Mouse (Mus musculus): ENCODE results near the gene Tnfrsf13c.
"Not testable (repeated sequence)": the region's sequence is repeated elsewhere in the genome, so short reads cannot be mapped to it uniquely, and the experiment has no call there.

Tnfrsf13c gene

DNA sequence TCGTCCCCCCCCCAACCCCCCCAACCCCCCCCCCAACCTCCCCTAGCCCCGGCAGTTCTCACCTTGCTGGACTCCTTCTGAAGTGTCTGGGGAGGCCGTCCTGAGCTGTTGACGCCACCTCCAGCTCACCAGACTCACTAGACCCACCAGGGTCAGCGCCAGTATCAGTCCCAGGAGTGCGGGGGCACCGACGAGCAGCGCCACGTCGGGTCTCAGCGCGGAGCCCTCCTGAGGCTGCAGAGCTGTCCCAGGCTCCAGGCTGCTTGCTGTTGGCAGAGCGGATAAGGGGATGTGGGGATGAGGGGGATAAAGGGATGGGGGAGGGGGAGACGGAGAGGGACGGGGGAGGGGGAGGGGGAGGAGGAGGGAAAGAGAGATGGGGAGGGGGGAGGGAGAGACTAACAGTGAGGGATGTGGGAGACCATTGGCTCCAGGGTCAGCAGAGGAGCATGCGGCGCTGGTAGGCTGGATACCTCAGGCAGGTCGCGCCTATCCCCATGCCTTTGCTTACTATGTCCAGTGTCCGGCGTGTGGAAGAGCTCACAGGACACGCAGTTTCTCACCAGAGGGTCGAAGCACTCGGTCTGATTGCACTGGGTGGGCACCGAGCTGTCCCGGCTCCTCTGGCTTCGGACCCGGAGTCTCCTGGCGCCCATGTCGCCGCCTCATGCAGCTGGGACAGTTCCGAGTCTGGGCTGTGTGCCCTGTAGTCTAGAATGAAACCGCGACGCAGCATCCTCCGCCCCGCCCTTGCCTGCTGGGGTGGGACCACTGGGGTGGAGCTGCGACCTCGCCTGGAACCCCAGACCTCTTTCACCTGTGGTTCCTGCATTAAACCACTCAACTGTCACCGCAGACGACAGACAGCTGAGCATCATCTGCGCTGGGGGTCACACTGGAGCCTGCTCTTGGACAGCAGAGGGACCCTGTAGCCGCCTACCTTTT lies at the start of gene Tnfrsf13c:
Gene Tnfrsf13c (minus strand): TSS at position 713 of the 945 bp plus-strand sequence.
- DNase-seq, result no peak

DNA sequence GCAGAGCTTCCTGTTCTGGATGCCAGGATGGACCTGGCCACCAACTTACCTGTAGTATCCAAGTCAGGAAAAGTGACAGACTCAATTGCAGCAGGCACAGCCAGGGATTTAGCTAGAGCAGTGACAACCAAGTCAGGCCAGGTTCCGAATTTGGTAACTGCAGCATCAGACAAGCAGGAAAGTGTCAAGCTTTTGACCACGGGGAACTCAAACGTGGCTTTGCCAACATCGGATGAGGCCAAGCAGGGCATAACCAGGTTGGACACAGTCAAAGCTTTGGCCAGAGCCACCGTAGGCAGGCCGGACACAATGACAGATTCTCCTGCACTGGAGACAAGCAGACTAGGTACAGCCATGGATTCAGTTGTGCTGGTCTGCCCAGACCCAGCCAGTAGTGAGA lies 48.1 kb upstream of the Tnfrsf13c start:
- DNase-seq, result no peak

DNA sequence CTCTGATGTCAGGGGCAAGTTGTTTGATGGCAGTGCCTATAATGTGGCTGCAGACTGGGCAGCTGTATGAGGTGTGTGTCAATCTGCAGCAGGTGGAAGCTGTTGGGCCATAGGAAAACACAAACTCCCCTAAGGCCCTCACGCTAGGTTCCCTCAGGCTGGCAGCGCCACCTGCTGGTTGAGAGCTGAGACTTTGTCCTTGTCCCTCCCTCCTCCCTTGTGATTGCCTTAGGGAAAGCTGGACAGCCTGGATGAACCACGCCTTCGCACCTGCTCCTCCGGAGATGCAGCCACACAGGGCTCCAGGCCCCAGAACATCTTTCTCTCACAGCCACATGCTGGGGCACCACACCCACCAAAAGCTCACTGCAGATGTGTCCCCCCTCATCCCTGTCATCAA lies 47.0 kb upstream of the Tnfrsf13c start:
- DNase-seq, result peak; percentile 71

DNA sequence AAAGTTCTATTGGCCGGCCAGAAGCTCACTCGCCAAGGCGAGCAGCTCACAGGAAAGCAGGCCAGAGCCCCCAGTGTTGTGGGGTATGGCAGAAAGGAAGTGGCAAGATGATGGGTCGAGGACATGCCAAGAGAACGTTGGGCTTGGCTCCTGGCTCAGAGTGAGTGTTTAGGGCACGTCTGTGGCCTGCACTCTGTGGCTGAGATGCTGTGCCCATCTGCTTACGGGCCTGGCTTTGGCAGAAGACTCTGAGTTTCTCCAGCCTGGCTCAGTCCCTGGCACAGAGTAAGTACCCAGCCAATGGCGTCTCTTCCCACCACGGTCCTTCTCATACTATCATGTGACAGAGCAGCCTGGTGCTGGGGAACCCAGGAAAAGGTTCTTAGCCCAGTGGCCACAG lies 44.6 kb upstream of the Tnfrsf13c start:
- no peak for DNase-seq

DNA sequence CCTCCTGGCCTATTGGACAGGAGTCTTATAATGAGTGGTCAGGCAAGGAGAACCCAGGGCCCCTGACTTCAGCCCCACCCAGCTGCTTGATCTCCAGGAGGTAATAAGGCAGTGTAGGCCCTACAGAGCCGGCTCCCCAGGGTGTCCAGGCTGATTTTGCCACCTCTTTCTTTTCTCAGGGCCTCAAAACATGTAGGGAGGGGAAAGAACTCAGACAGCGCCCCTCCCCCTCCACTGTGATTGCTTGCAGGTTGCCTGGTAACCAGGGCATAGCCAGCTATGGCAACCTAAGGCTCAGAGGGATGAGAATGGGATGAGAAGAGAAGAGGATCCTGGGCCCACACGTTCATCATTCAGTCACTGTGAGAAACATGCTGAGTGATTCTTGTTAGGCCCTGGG lies 44.0 kb upstream of the Tnfrsf13c start:
- DNase-seq, result no peak

DNA sequence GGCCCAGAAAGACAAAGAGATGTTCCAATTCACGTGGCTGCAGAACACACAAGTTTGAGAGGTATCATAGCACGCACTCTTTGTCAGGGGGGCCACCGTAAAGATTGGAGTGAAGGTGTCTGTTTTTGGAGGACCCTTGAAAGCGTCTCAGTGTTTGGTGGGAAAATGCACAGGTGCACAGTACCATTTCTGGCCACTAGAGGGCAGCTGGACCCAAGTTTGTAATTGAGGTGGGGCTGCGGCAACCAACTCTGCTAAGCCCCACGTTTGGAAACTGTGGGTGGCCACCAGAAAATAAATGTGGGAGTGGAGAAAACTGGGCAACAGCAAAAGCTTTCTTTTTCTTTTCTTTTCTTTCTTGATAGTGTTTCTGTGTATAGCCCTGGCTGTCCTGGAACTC lies 42.2 kb upstream of the Tnfrsf13c start:
- peak; percentile 59 for DNase-seq

DNA sequence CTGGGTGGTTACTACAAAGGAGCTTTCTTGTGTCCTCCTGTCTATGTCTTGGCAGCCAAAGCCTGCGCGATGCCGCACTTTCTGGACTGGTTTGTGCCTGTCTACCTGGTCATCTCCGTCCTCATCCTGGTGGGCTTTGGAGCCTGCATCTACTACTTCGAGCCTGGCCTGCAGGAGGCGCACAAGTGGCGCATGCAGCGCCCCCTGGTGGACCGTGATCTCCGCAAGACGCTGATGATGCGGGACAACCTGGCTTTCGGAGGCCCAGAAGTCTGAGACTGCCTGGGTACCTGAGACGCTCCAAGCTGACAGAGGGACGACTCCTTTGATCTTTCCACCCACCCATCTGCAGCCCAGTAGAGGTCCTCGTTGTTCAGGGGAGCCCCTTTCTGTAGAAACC lies 35.3 kb upstream of the Tnfrsf13c start:
- peak; percentile 65 for DNase-seq

DNA sequence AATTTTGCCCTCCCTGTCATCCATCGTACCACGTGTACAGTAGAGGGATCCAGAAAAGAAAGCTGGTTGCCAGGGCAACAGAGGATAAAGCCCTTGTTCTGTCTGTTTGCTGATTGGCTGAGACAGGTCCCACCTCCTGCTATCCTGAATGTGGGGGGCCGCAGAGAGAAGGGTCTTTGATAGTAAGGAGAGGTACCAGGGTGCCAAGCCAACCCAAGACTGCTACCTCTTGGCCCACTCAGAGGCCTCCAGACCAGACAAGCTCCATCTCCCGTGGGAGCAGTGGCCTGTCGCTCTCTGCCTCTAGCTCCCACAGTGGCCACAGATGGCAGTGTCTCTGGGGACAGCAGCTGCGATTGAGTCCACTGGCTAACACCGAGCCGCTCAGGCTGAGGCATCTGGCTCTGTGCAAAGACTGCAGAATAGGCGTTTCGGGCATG lies 31.8 kb upstream of the Tnfrsf13c start:
- peak; percentile 92 for DNase-seq

DNA sequence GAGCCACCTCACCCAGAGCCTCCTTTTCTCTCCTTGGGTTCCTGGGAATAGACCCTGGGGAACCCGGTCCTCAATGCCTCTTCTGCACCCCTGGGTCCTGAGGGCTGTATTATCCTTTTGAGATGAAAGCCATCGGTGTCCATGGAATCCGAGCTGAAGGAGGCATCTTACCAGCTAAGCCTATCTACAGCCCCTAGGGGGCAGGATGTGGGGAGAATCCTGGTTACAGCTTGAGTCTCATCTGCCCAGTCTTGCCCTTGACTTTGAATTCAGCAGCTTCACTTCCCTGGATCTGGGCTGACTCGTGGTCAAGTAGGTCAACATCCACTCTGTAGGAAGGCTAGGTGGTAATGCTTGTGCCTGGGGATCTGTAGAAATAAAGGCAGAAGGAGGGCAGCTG lies 31.1 kb upstream of the Tnfrsf13c start:
- peak; percentile 39 for DNase-seq

DNA sequence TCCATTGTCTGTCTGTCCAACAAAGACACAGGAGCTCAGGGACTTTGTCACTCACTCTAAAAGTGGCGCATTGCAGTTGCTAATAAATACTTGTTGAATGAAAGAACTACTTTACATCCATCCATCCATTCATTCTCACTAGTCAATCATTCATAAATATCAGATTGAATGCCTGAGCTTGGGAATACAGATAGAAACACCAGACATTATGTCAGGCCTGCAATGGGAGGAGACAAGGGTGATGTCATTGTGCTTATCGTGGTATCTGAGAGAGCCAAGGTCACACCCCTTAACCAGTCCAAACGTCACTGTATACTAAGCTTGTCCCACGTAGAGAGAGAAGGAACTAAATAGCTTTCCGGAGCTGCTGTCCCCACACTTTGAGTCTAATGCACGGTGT lies 27.9 kb upstream of the Tnfrsf13c start, which contains the start of gene 1500009C09Rik:
Gene 1500009C09Rik (plus strand): TSS at position 301 of the 400 bp plus-strand sequence.
- no peak for DNase-seq

DNA sequence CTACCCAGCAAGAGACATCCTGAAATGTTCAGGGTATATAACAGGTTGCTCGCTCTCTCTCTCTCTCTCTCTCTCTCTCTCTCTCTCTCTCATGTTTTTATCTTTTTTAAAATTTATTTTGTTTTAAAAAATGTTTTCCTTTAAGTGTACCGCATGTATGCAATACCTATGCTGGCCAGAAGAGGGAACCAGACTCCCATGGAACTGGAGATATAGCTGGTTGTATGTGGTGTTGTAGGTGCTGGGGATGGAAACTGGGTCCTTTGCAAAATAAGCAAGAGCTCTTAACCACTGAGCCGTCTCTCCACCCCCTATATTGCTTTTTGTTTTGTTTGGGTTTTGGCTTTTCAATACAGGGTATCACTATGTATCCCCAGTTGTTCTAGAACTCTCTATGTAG lies 27.4 kb upstream of the Tnfrsf13c start:
- DNase-seq, result no peak

DNA sequence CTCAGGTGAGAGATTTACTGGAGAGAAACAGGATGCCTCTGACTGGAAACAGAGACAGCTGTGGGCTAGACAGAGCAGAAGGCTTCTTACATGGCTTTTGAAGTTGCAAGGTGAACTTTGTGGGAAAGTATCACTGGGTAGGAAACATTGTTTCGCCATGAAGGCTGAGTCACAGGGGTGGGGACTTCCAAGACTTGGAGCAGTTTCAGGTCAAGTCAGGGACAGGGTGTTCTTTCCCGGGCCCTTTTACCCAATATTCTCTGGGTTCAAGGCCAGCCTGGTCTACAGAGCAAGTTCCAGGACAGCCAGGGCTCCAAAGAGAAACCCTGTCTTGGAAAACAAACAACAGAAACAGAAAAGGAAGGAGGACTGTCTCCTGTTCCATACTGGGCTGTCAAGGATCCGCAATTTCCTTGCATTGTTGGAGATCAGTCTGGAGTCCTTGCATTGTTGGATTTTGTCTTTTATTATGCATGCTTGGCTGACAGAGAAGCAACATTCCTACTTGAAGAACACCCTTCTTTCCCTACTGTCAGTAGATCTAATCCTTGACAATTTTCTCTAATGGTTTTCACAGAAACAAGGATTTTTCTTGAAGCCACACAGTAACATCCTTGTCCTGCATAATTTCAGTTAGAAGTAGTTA lies 23.1 kb upstream of the Tnfrsf13c start:
- no peak for DNase-seq

DNA sequence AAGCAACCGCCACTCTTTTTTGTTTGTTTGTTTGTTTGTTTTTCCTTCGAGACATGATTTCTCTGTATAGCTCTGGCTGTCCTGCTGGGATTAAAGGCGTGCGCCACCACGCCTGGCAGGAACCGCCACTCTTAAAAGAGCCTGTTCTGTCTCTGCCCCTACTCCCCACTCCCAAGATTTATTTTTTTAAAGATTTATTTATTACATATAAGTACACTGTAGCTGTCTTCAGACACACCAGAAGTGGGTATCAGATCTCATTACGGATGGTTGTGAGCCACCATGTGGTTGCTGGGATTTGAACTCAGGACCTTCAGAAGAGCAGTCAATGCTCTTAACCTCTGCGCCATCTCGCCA lies 20.6 kb upstream of the Tnfrsf13c start:
- not testable (repeated sequence) for DNase-seq

DNA sequence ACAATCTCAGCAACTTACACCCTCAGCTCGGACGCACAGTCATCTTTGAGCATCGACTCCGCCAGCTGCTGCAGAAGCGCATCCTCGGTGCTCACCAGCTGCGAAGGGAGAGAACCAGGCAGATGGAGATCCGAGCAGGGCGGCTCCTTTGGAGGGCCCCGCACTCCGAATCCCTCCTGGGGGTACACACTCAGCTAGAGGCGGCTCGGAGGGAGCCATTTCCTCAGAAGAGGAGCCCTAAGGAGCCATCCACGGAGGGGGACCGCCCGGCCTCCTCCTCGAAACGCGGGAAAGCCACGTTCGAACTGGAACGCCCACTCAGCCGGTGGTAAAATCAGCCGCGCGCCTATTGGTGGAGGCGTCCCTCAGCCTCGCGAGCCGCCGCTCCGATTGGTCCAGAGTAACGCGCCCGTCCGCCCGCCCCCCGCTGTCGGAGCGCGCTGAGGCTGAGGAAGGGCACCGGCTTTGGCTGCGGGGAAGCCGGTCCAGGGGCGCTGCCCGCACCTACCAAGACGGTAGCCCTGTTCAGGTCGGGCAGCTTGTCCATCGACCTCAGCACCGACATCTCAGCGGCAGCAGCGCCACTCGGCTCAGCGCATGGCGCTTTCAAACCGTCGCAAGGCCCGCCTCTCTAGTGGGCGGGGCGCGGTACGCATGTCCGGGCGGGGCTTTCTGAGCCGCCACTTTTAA lies 20.1 kb upstream of the Tnfrsf13c start, which contains the start of gene Cenpm:
Gene Cenpm (minus strand): TSS at position 634 of the 690 bp plus-strand sequence.
- peak; percentile 94 for DNase-seq

DNA sequence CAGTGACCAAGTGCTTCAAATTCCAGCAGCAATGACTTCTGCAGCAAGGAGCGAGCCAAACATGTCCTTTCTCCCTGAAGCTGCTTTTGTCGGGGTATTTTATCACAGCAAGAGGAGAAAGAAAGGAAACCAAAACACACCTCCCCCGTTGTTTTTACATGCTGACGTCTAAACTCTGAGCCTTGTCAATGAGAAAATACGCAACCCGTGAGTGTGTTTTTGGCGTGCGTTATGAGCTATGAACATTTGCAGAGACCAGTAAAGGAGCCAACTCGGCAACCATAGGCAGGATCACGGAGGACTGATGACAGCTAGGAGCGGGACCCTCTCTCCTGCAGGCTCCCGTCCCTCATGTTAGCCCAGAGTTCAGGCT lies 19.6 kb upstream of the Tnfrsf13c start:
- DNase-seq, result no peak

DNA sequence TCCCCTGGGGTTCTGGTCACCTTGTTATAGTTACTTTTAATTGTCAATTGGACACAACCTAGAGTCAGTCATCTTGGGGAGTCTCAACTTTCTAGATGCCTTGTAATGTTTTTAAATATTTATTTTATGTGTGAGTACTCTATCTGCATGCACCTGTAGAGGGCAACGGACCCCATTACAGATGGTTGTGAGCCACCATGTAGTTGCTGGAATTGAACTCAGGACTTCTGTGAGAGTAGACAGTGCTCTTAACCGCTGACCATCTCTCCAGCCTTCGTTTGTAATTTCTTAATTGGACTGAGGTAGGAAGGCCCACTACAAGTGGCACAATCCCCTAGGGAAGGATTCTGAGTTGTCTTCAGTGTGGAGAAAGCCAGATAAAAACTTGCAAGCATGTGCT lies 19.1 kb upstream of the Tnfrsf13c start:
- DNase-seq, result no peak

DNA sequence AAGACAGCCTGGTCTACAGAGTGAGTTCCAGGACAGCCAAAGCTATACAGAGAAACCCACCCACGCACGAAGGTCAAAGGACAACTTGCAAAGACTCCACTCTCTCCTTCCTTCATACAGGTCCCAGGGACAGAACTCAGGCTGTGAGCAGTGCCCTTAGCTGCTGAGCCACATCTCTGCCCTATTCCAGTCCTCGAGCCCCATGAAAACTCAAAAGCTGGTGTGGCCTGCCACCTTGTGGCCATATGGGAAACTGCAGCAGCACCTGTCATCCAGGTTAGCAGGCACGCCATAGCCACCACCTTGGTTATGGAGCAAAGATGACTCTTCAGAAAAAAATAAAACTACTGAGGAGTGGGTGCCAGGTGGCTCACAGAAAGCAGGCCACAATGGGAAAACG lies 12.4 kb upstream of the Tnfrsf13c start:
- peak; percentile 78 for DNase-seq

DNA sequence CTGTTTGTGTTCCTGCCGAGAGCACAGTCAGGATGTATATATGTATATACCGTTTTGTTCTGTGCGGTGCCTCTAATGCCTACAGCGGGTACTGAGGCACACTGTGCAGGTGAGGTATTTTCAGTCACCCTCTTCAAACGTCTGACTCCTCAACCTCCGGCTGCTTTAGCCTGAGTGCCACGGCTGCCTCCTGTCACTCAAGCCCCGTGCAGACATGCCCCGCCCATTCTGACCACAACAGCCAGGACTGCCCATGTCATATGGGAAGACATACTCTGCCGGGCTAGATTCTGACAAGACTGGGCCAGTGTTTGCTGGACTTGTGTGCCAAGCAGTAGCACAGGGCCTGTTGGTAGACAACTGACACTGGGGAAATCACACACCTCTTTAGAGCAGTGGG lies 11.5 kb upstream of the Tnfrsf13c start:
- DNase-seq, result no peak

DNA sequence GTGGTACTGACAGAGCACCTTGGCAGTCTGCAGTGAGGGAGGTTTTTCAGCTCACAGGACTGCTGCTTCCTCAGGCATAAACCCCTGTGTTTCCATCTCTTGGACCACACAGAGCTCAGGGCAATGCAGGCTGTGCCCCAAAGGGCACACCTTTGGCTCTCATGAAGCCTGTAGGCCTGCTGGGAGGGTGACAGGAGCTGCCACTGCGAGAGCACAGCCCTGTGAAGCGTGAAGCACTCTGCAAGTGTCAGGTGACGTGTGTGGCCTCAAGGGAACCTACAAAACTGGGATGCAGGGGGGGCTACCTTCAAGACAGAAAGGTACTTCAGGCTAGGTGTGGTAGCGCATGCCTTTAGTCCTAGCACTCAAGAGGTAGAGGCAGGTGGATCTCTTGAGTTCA lies 8.5 kb upstream of the Tnfrsf13c start:
- DNase-seq, result no peak

DNA sequence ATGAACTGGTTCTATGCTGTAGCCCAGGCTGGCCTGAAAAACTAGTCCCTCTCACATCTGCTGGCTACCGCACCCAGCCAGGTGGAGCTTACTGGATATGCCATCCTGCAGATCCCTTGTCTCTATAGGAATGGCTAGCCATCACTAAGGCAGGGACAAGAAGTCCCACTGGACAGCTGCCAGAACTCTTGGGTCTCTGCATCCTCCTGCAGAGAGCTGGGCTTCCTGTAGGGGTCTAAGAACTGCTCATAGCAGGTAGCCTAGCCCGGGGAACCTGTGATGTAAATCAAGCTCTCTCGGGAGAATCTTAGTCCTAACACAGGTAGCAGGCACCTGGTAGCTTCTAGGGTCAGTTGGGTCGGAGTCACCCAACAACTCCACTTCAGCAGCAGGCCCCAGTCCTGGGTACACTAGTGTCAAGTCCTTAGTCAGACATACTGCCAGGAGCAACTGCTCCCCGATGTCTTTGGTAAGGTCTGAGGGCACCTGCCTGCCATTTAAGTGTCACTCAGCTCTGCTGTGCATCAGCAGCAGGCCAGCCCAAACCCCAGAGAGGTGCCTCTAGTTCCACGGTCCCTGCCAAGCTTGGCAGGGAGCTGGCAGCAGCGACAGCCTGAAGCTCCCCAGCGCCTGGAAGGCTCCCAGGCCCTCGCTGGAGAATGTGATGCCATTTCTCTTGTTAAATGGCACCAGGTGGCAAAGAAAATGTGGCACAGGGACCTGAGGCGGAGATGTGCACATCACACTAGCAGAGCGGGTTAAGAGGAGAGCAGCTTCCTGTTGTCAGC lies 7.6 kb upstream of the Tnfrsf13c start:
- DNase-seq, result no peak

DNA sequence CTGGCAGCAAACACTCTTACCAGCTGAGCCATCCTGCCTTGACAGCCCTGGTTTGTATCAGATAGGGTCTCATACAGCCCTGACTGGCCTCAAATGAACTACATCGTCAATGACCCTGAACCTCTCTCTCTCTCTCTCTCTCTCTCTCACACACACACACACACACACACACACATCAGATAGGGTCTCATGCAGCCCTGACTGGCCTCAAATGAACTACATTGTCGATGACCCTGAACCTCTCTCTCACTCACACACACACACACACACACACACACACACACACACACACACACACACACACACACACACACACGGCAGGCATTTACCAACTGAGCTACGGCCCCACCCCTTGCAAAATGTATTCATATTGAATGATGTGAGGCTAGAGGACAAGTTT lies 6.9 kb upstream of the Tnfrsf13c start:
- no peak for DNase-seq

DNA sequence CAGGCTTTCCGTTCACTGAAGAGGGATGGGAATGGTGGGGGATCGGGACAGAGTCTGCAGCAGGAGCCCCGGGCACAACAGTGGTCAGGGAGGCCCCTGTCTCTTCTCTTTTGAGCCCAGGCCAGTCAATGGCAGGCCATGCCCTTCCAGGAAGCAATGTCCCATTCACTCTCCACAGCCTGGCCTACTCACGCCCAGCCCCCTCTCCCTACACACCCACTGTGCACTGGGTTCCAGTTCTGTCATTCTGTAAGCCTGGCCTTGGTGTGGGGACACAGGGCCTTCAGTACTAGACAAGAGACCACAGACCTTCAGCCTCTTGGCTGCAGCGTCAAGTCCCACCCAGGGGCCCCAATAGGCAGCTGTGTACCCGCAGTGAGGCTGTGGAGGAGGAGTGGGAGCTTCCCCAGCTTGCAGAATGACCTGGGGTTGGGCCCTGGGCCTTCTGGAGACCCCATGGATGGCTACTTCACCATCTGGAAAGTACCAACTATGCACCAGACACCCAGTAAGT lies 6.0 kb upstream of the Tnfrsf13c start:
- DNase-seq, result no peak
